Comparison of ENCODE assay signal across 10 mouse cellular contexts in genomic region chr8:85171291-85171690, GRCm38 (mm10). TPM values are rescaled to one million over a fixed set of nuclear protein-coding genes. Genes with fewer than 3 reads are reported as not detected.
DNase-seq lines count a peak whose midpoint lies in the region; ATAC-seq lines count a peak whose summit lies in the region.
"Had no signal": no experiment of that assay in that cellular context is flagged by ENCODE, and none has a peak within 500 bp of the region (broad histone marks: within the 10 kb centered on the region; RNA-seq: fewer than 3 reads in every experiment).

No protein-coding gene starts in this region.

- H3K4me3 ChIP-seq in midbrain, embryonic 10.5 days: no peak overlapping the region
- H3K4me3 ChIP-seq in midbrain, embryonic 15.5 days: no peak overlapping the region
- H3K4me3 ChIP-seq in limb, embryonic 10.5 days: no peak overlapping the region

- H3K4me2 ChIP-seq in midbrain, embryonic 15.5 days: no peak overlapping the region

- no peaks in the 10 kb centered on the region for H3K27me3 ChIP-seq in midbrain, embryonic 10.5 days (ENCODE audit: low read depth, poor library complexity, severe bottlenecking)
- H3K27me3 ChIP-seq in midbrain, embryonic 15.5 days (replicated peaks): no peaks in the 10 kb centered on the region
- H3K27me3 ChIP-seq in limb, embryonic 10.5 days (ENCODE audit: low read depth, poor library complexity, severe bottlenecking): no peaks in the 10 kb centered on the region

- H3K36me3 ChIP-seq in midbrain, embryonic 10.5 days: no peaks in the 10 kb centered on the region
- no peaks in the 10 kb centered on the region for H3K36me3 ChIP-seq in midbrain, embryonic 15.5 days (replicated peaks)
- H3K36me3 ChIP-seq in limb, embryonic 10.5 days: no peaks in the 10 kb centered on the region

- 37% methylated on average over 14 of the region's 14 CpGs for WGBS in midbrain, embryonic 10.5 days
- 29% methylated on average over 14 of the region's 14 CpGs for WGBS in midbrain, embryonic 15.5 days
- 40% methylated on average over 14 of the region's 14 CpGs for WGBS in limb, embryonic 10.5 days

- no peaks in the 10 kb centered on the region; the same call in 1 of the 2 replicates for H3K9me3 ChIP-seq in midbrain, embryonic 10.5 days (replicated peaks)
- no peaks in the 10 kb centered on the region for H3K9me3 ChIP-seq in midbrain, embryonic 15.5 days
- H3K9me3 ChIP-seq in limb, embryonic 10.5 days (replicated peaks): no peaks in the 10 kb centered on the region

- no peak overlapping the region for H3K27ac ChIP-seq in midbrain, embryonic 10.5 days (replicated peaks)
- no peak overlapping the region for H3K27ac ChIP-seq in midbrain, embryonic 15.5 days
- no peak overlapping the region for H3K27ac ChIP-seq in limb, embryonic 10.5 days

- peak; percentile 34 for DNase-seq in midbrain, embryonic 10.5 days (ENCODE audit: low spot score)
- peak; percentile 12 for DNase-seq in T-cell, adult 2 months (ENCODE audit: low spot score)
- peak; percentile 75 to 79 for DNase-seq in cerebellum, postnatal 10 days
- peak; percentile 16 for DNase-seq in hindlimb bud, embryonic 11.5 days (ENCODE audit: extremely low spot score, low read depth, low spot score)
- peak; percentile 40 for DNase-seq in limb, embryonic 10.5 days (ENCODE audit: low spot score)
- DNase-seq in right cerebral cortex, adult 2 months (ENCODE audit: low spot score in 2 of 2): peak; percentile 57 to 65

- 0 out of 2 replicates have a peak, but pooled peaks cover 7% of the 10 kb centered on the region for H3K4me1 ChIP-seq in midbrain, embryonic 10.5 days
- no peaks in the 10 kb centered on the region for H3K4me1 ChIP-seq in midbrain, embryonic 15.5 days
- peaks cover 8% of the 10 kb centered on the region; the same call in 1 of the 2 replicates for H3K4me1 ChIP-seq in limb, embryonic 10.5 days

- ATAC-seq in midbrain, embryonic 15.5 days (replicated peaks): no peak
- no peak for ATAC-seq in erythroblast, adult 5-6 weeks (replicated peaks; ENCODE audit: low FRiP score, poor library complexity, severe bottlenecking)

- no peak overlapping the region for H3K9ac ChIP-seq in midbrain, embryonic 15.5 days

RNA-seq across cellular contexts. Expression of gene Cks1brt, which starts 19.6 kb away (rescaled TPM):
- polyA plus RNA-seq in midbrain, embryonic 10.5 days (2016; fragmentation: Nextera tagmentation; extraction: Ambion mirVana): not detected in 2 replicates
- not detected in 2 replicates for polyA plus RNA-seq in midbrain, embryonic 15.5 days (2015; fragmentation: Nextera tagmentation; extraction: Ambion mirVana)
- polyA plus RNA-seq in limb, embryonic 10.5 days (2016; fragmentation: Nextera tagmentation; extraction: Ambion mirVana): not detected in 2 replicates
- total RNA-seq in erythroblast, adult 5-6 weeks (2015; ENCODE audit: low replicate concordance): not detected in 2 replicates
- total RNA-seq in erythroblast, adult 5-6 weeks (2017; ENCODE audit: low replicate concordance): not detected in 2 replicates
- polyA plus RNA-seq: gonadal fat pad, adult 2 months; neural tube, embryonic 14.5 days had no signal

RNA-seq across cellular contexts. Expression of gene Zfp791, which starts 48.4 kb away (rescaled TPM):
- 0.81 and 1.5 TPM in 2 replicates for polyA plus RNA-seq in midbrain, embryonic 10.5 days (2016; fragmentation: Nextera tagmentation; extraction: Ambion mirVana)
- polyA plus RNA-seq in midbrain, embryonic 15.5 days (2015; fragmentation: Nextera tagmentation; extraction: Ambion mirVana): 4.2 and 4.6 TPM in 2 replicates
- 1.1 and 1.9 TPM in 2 replicates for polyA plus RNA-seq in limb, embryonic 10.5 days (2016; fragmentation: Nextera tagmentation; extraction: Ambion mirVana)
- not detected in 2 replicates for total RNA-seq in erythroblast, adult 5-6 weeks (2015; ENCODE audit: low replicate concordance)
- not detected in 2 replicates for total RNA-seq in erythroblast, adult 5-6 weeks (2017; ENCODE audit: low replicate concordance)

RNA-seq across cellular contexts. Expression of gene Olfr371, which starts 54.5 kb away (rescaled TPM):
- polyA plus RNA-seq in midbrain, embryonic 10.5 days (2016; fragmentation: Nextera tagmentation; extraction: Ambion mirVana): not detected in 2 replicates
- not detected in 2 replicates for polyA plus RNA-seq in midbrain, embryonic 15.5 days (2015; fragmentation: Nextera tagmentation; extraction: Ambion mirVana)
- not detected in 2 replicates for polyA plus RNA-seq in limb, embryonic 10.5 days (2016; fragmentation: Nextera tagmentation; extraction: Ambion mirVana)
- total RNA-seq in erythroblast, adult 5-6 weeks (2015; ENCODE audit: low replicate concordance): not detected in 2 replicates
- not detected in 2 replicates for total RNA-seq in erythroblast, adult 5-6 weeks (2017; ENCODE audit: low replicate concordance)
- polyA plus RNA-seq: gonadal fat pad, adult 2 months; neural tube, embryonic 14.5 days had no signal

Comparison
In these comparisons a context has a peak if more than half of its experiments do, and no peak if none do; other contexts are left out.
1. DNase-seq: peak in every context shown above with its lines; median percentile 77 in cerebellum, postnatal 10 days; 61 in right cerebral cortex, adult 2 months; 40 in limb, embryonic 10.5 days; 34 in midbrain, embryonic 10.5 days; 16 in hindlimb bud, embryonic 11.5 days; 12 in T-cell, adult 2 months.